Mouse (Mus musculus): ENCODE data around the gene Mbtd1.

- no peak for TF ChIP-seq POLR2A (IDR thresholded peaks at IDR 0.05; ENCODE audit: borderline replicate concordance, insufficient read depth, low read length)
- no peak for TF ChIP-seq CTCF (IDR thresholded peaks at IDR 0.05; ENCODE audit: borderline replicate concordance, insufficient read depth, low read depth, low read length)
These were observed 102.1 kb downstream of the Mbtd1 start for GRCm38 (mm10) chr11:93987625-93988327.

All from cerebellum, adult 2 months (tissue).